Mouse (Mus musculus): ENCODE data around the gene Rhod. TPM values are rescaled to one million over a fixed set of nuclear protein-coding genes. Genes with fewer than 3 reads are reported as not detected.

Rhod gene
- total RNA-seq (2023): not detected

DNA sequence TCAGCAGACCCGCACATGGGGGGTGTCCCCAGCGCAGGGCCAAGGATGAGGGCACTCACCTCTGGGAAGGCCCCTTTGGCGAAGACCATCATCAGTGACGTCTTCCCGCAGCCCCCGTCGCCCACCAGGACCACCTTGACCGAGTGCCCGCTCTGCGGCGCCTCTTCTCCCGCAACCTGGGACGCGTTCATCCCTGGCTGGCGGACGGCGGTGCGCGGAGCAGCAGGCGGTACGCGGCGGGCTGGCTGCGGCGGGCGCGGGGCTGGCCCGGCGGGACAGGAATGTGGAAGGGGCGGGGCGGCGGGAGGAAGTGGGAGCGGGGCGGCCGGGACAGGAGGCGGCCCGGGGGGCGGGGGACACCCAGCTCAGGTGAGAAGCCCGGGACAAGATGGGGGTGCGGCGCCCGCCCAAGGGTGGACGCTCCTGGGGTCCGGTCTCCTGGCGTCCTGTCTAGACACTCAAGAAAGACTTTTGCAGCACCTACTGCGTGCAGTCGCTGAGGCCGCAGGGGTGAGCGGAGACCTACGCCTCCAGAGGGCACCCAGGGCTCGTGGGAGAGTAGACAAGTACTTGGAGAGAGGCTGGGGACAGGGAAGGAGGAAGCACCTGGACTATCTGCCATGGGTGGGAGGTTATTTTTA is at the start of gene Rhod:
Gene Rhod, minus strand, starts transcription at position 272 of the 641 bp plus-strand sequence.

DNA sequence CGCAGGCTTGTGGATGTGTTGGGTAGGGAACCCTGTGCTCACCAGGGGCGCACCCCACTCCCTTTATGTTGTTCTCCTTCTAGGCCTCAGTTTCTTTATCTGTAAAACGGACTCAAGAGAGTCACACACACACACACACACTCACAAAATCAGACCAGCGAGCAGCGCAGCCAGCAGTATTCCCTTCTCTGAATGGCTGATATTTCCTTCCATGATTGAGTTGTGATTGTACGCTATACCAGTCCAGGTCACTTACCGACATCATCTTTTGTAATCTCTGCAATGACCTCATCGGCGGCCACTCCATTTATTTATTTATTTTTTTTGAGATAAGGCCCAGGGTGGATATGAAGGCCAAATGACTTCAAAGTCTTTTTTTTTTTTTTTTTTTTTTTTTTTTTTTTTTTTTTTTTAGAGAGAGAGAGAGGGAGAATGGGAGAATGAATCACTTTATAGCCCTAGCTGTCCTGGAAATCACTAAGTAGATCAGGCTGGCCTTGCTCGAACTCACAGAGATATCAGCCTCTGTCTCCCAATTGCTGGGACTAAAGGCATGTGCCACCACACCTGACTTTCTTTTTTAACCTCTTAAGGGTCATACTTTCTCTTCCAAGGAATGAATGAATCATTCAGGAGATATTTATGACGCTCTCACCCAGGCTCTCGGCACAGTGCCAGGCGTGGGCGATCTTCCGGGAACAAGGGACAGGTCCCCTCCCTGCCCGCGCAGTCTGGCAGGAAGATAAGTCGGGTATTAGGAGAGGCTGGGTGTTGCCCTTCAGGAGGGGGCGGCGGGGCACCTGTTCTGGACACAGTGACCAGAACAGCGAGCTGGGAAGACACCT is 38.3 kb upstream of the Rhod start, which contains the start of gene Syt12:
Gene Syt12, minus strand, starts transcription at position 103 of the 845 bp plus-strand sequence.

DNA sequence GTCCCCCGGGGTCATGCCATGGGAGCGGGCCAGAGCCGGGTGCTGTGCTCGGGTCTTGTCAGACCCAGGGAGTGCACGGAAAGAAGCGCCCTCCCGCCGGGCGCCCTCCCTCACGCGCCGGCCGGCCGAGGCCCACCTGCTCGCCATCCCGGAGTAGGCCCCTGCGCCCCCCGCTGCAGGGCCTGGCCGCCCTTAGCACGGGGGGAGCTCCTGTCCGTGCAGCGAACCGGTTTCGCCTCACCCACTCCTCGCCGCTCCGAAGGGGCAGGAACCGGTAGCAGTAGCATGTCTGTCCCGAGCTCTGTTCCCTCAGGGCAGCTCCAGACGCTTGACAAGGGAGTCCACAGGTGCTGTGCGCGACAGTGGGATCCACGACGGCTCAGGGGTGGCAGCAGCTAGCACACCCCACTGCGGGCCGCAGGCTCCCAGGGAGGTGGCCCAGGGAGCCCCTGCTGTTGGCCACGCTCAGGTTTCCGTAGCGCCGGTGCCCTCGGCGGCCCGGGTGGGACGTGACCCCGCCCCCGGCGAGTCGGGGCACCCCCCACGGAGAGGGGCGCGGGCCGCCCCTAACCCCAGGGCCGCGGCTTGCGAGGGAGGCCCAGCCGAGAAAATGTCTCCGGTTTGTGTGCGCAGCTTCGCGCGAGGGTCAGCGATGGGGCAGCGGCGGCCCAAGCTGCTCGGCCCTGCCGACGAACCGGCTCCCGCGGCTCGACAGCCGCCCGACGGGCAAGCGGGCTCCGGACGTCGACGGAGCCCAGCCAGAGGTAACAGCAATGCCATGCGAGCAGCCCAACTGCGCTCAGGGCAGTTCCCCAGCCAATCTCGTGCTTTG is 41.2 kb downstream of the Rhod start, which contains the start of gene Kdm2a:
Gene Kdm2a, minus strand, starts transcription at position 488 of the 832 bp plus-strand sequence.

Other genes starting within 250 kb of the Rhod start
- 100 to 1,000 TPM; 110 to 127 TPM for gene Tbc1d10c, start 248.1 kb downstream of the Rhod start, total RNA-seq (2023)
- 100 to 1,000 TPM; 420 to 454 TPM for gene Ppp1ca, start 247.4 kb downstream of the Rhod start, total RNA-seq (2023)
- 10 to 100 TPM; 30.2 to 36.5 TPM for gene Rad9a, start 237.8 kb downstream of the Rhod start, total RNA-seq (2023)
- 1 to 10 TPM; 2.4 to 2.8 TPM for gene Clcf1, start 225.2 kb downstream of the Rhod start, total RNA-seq (2023)
- gene AC109138.7, start 225.1 kb downstream of the Rhod start, total RNA-seq (2023): not detected
- 10 to 100 TPM; 55.9 to 59.1 TPM for gene Pold4, start 207.5 kb downstream of the Rhod start, total RNA-seq (2023)
- gene Ssh3, start 170.3 kb downstream of the Rhod start, total RNA-seq (2023): 10 to 100 TPM; 29.4 to 30.5 TPM
- gene Ankrd13d, start 156.3 kb downstream of the Rhod start, total RNA-seq (2023): 10 to 100 TPM; 30.7 to 42.6 TPM
- gene Grk2, start 133.2 kb downstream of the Rhod start, total RNA-seq (2023): 100 to 1,000 TPM; 416 to 479 TPM
- gene Kdm2a, start 41.1 kb downstream of the Rhod start, total RNA-seq (2023): 100 to 1,000 TPM in 1 of 2 experiments, 10 to 100 TPM in 1; 90.4 to 121 TPM
- gene Syt12, start 38.0 kb upstream of the Rhod start, total RNA-seq (2023): not detected
- gene 2010003K11Rik, start 59.2 kb upstream of the Rhod start, total RNA-seq (2023): not detected
- 1 to 10 TPM; 6.3 to 9.4 TPM for gene Pcx, start 71.0 kb upstream of the Rhod start, total RNA-seq (2023)
- under 1 TPM; 0.44 to 0.62 TPM for gene Lrfn4, start 176.2 kb upstream of the Rhod start, total RNA-seq (2023)
- 10 to 100 TPM; 13.8 to 16.1 TPM for gene Rce1, start 186.2 kb upstream of the Rhod start, total RNA-seq (2023)

Data from neutrophil, adult 83 days (primary cell).